Mouse (Mus musculus): ENCODE measurements at regions not wholly inside any gene's neighbourhood (a gene's known extent, or its start where the extent isn't known, plus 50 kb on each side); places are given as distances from the start of the nearest gene placed in this dataset.

DNA sequence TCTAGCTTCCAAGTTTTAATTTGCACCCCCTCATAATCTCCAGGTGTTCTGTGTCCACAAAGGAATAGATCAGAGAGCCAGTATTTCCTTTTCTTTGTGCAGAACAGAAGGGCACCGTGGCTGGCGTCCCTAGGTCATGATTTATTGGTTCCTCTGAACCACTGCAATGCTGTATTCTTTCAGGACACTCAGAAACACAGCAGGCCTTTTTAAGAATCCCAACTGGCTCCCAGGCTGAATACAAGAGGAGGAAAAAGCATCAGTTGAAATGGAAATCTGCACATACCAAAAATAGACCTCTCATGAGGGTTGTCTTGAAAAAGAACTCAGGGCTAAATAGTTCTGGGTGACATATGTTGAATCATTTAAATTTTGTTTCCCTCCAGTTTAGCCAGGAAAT lies 452.4 kb downstream of the Btbd3 start:
- Histone ChIP-seq H3K36me3 (no peaks in the 10 kb centered on the region), H3K9me3 (replicated peaks) (no peaks in the 10 kb centered on the region), H3K4me2 (replicated peaks) (no peak overlapping the region), H3K27me3 (no peaks in the 10 kb centered on the region), H3K9ac (no peak overlapping the region), H3K4me1 (no peaks in the 10 kb centered on the region), H3K27ac (replicated peaks) (no peak overlapping the region), H3K4me3 (replicated peaks) (no peak overlapping the region)
- ATAC-seq (ENCODE audit: insufficient number of reproducible peaks, low FRiP score, low TSS enrichment, low read depth) = no peak
- WGBS = 45% methylated on average over 2 of the region's 2 CpGs

GRCm38 (mm10) chr2:138733846-138734245 lies 477.5 kb downstream of the Btbd3 start:
- Histone ChIP-seq H3K27me3 (no peaks in the 10 kb centered on the region), H3K4me2 (replicated peaks) (no peak overlapping the region), H3K9me3 (replicated peaks) (no peaks in the 10 kb centered on the region), H3K4me1 (no peaks in the 10 kb centered on the region), H3K4me3 (replicated peaks) (no peak overlapping the region), H3K27ac (replicated peaks) (no peak overlapping the region), H3K9ac (no peak overlapping the region), H3K36me3 (no peaks in the 10 kb centered on the region)
- ATAC-seq (ENCODE audit: insufficient number of reproducible peaks, low FRiP score, low TSS enrichment, low read depth) = no peak
- 55% methylated on average over 2 of the region's 2 CpGs for WGBS

DNA sequence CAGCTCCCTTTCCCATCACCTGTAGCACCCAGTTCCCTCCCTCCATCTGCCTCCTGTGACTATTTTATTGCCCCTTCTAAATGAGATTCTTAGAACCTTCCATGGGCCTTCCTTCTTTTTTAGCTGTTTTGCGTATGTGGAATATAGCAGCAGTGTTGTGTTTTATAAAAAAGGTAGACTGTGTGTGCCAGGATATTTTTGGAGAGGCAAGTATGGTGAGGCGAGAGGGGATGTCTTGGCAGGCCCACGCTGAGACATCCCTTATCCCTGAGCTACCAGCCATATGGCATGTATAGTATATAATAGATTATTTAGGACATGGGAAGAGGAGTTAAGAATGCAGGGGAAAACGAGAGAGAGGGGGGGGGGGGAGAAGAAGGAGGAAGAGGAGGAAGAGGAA lies 488.4 kb downstream of the Btbd3 start:
- no peak overlapping the region for H3K9ac ChIP-seq
- no peak overlapping the region for H3K4me2 ChIP-seq (replicated peaks)
- H3K4me3 ChIP-seq (replicated peaks) = no peak overlapping the region
- H3K27ac ChIP-seq (replicated peaks) = no peak overlapping the region
- no peaks in the 10 kb centered on the region for H3K9me3 ChIP-seq (replicated peaks)
- ATAC-seq (ENCODE audit: insufficient number of reproducible peaks, low FRiP score, low TSS enrichment, low read depth) = no peak
- no peaks in the 10 kb centered on the region for H3K27me3 ChIP-seq
- 72% methylated on average over 4 of the region's 4 CpGs for WGBS
- no peaks in the 10 kb centered on the region for H3K36me3 ChIP-seq
- H3K4me1 ChIP-seq = no peaks in the 10 kb centered on the region

GRCm38 (mm10) chr2:138760439-138760963 lies 504.1 kb downstream of the Btbd3 start:
- Histone ChIP-seq H3K27me3 (no peaks in the 10 kb centered on the region), H3K4me3 (replicated peaks) (no peak overlapping the region), H3K36me3 (no peaks in the 10 kb centered on the region), H3K27ac (replicated peaks) (no peak overlapping the region), H3K9me3 (replicated peaks) (no peaks in the 10 kb centered on the region), H3K4me2 (replicated peaks) (no peak overlapping the region), H3K9ac (no peak overlapping the region), H3K4me1 (no peaks in the 10 kb centered on the region)
- no peak for ATAC-seq (ENCODE audit: insufficient number of reproducible peaks, low FRiP score, low TSS enrichment, low read depth)
- 80% methylated on average over 3 of the region's 3 CpGs for WGBS

DNA sequence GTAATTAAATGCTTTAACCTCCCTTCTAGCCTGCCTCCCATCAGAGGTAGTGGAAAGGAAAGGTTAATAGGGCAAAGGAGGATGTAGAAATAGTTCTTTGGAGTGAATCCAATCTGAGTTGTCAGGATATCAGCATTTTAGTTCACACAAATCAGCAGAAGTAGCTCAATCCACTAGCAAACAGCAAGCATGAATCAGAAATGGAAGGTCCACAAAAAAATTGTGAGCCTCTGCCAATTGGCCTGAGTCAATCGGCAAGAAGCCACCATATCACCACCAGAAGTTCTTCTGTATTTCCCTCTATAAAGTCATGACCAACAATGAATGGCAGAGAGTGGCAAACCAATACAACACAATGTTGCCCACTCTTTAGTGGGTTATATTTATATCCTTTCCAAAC lies 505.0 kb downstream of the Btbd3 start:
- ATAC-seq (ENCODE audit: insufficient number of reproducible peaks, low FRiP score, low TSS enrichment, low read depth) = no peak
- H3K9me3 ChIP-seq (replicated peaks) = no peaks in the 10 kb centered on the region
- H3K4me3 ChIP-seq (replicated peaks) = no peak overlapping the region
- WGBS = 85% methylated on average over 1 of the region's 1 CpGs
- no peak overlapping the region for H3K9ac ChIP-seq
- no peak overlapping the region for H3K4me2 ChIP-seq (replicated peaks)
- H3K27me3 ChIP-seq = no peaks in the 10 kb centered on the region
- H3K36me3 ChIP-seq = no peaks in the 10 kb centered on the region
- H3K4me1 ChIP-seq = no peaks in the 10 kb centered on the region
- no peak overlapping the region for H3K27ac ChIP-seq (replicated peaks)

DNA sequence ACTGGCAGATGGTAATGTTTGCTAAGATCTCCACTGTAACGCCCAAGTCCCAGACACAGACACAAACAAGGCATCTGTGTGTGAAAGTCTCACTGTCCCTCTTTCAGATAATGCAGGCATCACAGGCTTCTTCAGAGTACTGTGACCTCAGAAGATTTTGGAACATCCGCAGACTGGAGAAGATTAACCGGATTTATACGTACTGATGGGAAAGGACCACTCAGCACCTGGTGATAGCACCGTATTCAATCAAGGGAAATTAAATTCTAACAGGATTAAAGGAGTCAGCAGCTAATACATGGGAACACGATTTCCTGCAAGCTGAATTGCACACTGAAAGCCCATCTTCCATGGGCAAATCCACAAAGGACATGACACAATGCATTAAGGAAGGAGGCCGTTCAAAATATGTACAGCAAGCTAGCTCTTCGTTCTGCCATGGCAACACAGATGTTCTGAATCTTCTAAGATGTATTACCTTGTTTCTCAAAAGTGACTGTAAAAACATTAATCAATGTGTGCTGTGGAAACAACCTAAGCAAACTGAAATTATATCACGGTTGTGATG lies 510.0 kb downstream of the Btbd3 start:
- Histone ChIP-seq H3K27ac (replicated peaks) (no peak overlapping the region), H3K9ac (no peak overlapping the region), H3K4me2 (replicated peaks) (no peak overlapping the region), H3K36me3 (no peaks in the 10 kb centered on the region), H3K27me3 (no peaks in the 10 kb centered on the region), H3K9me3 (replicated peaks) (no peaks in the 10 kb centered on the region), H3K4me3 (replicated peaks) (no peak overlapping the region), H3K4me1 (no peaks in the 10 kb centered on the region)
- ATAC-seq (ENCODE audit: insufficient number of reproducible peaks, low FRiP score, low TSS enrichment, low read depth) = no peak
- 48% methylated on average over 9 of the region's 9 CpGs for WGBS

GRCm38 (mm10) chr2:138783781-138784180 lies 527.4 kb downstream of the Btbd3 start:
- ATAC-seq (ENCODE audit: insufficient number of reproducible peaks, low FRiP score, low TSS enrichment, low read depth) = no peak
- Histone ChIP-seq H3K4me1 (no peaks in the 10 kb centered on the region), H3K4me3 (replicated peaks) (no peak overlapping the region), H3K27me3 (no peaks in the 10 kb centered on the region), H3K27ac (replicated peaks) (no peak overlapping the region), H3K4me2 (replicated peaks) (no peak overlapping the region), H3K9ac (no peak overlapping the region), H3K36me3 (no peaks in the 10 kb centered on the region), H3K9me3 (replicated peaks) (no peaks in the 10 kb centered on the region)
- 93% methylated on average over 3 of the region's 3 CpGs for WGBS

DNA sequence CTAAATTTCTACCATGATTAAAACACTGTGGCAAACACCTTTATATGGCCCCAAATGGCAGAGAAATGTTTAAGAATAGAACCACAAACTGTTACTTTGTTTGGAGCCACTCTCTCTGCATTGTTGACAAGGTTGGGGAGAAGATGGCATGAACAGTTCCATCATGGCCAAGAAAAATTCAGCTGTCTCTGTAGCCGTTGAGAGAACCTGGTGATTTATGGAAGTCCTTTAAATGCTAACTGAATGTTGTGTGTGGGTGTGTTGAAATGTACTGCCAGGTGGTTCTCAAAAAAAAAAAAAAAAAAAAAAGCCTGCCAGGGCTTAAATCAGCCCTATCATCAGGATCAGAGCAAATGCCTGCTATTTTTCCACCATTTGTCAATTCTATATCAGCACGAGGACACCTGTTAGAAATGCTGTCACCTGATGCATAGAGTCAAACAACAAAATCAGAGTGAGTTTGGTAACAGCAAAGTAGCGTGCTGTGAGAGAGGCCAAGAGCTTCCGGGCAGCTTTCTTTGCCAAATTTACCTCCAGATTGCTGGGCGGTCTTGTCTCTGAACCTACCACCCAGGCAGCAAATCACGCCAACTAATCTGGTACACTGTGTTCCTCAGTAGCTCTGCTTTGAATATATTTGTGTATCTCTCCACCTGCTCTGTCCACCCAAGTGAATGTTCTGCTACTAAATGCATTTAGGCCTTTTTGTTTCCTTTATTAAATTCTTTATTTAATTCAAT lies 536.5 kb downstream of the Btbd3 start:
- ATAC-seq (ENCODE audit: insufficient number of reproducible peaks, low FRiP score, low TSS enrichment, low read depth) = no peak
- Histone ChIP-seq H3K9me3 (replicated peaks) (no peaks in the 10 kb centered on the region), H3K27me3 (no peaks in the 10 kb centered on the region), H3K4me2 (replicated peaks) (no peak overlapping the region), H3K9ac (no peak overlapping the region), H3K27ac (replicated peaks) (no peak overlapping the region), H3K4me1 (no peaks in the 10 kb centered on the region), H3K4me3 (replicated peaks) (no peak overlapping the region), H3K36me3 (no peaks in the 10 kb centered on the region)
- 80% methylated on average over 6 of the region's 6 CpGs for whole genome bisulfite sequencing

DNA sequence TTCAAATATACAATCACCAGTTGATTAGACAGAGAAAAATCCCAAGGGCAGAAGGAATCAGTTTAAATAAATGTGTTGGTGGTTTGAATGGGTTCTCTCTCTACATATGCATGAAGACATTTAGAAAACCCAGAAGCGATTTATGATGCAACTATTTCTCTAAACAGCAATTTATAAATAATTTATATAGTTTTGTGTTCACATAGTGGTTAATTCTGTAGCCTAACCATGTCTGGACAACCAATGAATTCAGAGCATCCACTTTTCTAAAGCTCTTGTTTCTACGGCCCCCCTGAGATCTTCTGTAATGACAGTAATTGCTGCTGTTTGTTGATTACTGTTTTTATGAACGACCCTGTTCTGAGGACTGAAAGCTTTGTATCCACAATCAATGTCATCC lies 549.8 kb downstream of the Btbd3 start:
- WGBS = 64% methylated on average over 3 of the region's 3 CpGs
- Histone ChIP-seq H3K27ac (replicated peaks) (no peak overlapping the region), H3K27me3 (no peaks in the 10 kb centered on the region), H3K9ac (no peak overlapping the region), H3K9me3 (replicated peaks) (no peaks in the 10 kb centered on the region), H3K36me3 (no peaks in the 10 kb centered on the region), H3K4me1 (no peaks in the 10 kb centered on the region), H3K4me3 (replicated peaks) (no peak overlapping the region), H3K4me2 (replicated peaks) (no peak overlapping the region)
- no peak for ATAC-seq (ENCODE audit: insufficient number of reproducible peaks, low FRiP score, low TSS enrichment, low read depth)

- ATAC-seq (ENCODE audit: insufficient number of reproducible peaks, low FRiP score, low TSS enrichment, low read depth) = no peak
- no peaks in the 10 kb centered on the region for H3K27me3 ChIP-seq
- no peak overlapping the region for H3K4me2 ChIP-seq (replicated peaks)
- H3K4me3 ChIP-seq (replicated peaks) = no peak overlapping the region
- no peaks in the 10 kb centered on the region for H3K9me3 ChIP-seq (replicated peaks)
- no peak overlapping the region for H3K27ac ChIP-seq (replicated peaks)
- H3K4me1 ChIP-seq = no peaks in the 10 kb centered on the region
- no peak overlapping the region for H3K9ac ChIP-seq
- WGBS = 80% methylated on average over 2 of the region's 2 CpGs
- H3K36me3 ChIP-seq = no peaks in the 10 kb centered on the region
Observed at GRCm38 (mm10) chr2:138809767-138810166, 553.4 kb downstream of the Btbd3 start.

DNA sequence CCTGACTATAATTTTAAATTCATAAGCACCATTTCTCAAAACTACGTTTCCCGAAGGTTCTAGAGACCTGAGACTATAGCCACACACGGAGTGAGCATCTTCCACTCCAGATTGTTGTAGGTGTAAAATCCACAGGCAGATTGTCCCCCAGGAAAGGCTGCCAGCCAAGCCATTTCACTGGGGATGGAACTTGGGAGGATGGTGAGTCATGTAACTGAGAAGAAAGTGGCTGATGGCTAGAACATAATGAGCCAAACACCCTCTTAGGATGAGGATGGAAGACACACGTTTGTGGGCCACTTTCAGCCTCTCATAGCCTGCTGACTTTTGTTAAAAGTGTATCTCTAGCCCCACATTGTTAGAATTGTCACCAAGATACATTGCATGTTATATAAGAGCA lies 564.1 kb downstream of the Btbd3 start:
- WGBS = 81% methylated on average over 4 of the region's 4 CpGs
- Histone ChIP-seq H3K4me2 (replicated peaks) (no peak overlapping the region), H3K36me3 (no peaks in the 10 kb centered on the region), H3K4me1 (no peaks in the 10 kb centered on the region), H3K9ac (no peak overlapping the region), H3K27ac (replicated peaks) (no peak overlapping the region), H3K9me3 (replicated peaks) (no peaks in the 10 kb centered on the region), H3K4me3 (replicated peaks) (no peak overlapping the region), H3K27me3 (no peaks in the 10 kb centered on the region)
- no peak for ATAC-seq (ENCODE audit: insufficient number of reproducible peaks, low FRiP score, low TSS enrichment, low read depth)

DNA sequence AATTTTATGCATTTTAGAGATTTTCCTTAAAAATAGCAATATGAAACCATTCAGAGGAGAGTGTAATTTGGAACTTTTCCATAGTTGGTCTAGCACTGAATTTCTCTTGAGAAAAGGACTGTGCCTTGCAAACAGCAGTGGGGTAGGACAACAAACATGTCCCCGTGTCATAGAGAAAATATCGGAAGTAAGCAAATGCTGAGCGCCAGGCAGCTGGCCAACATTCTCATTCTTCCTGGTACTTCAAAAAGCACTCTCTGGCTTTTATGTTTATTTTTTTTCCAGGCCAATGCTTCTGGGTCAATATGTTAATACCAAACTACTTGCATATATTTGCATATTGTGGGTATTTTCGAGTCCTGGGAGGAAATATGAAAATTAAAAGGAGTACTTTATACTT lies 568.5 kb downstream of the Btbd3 start:
- no peaks in the 10 kb centered on the region for H3K27me3 ChIP-seq
- H3K27ac ChIP-seq (replicated peaks) = no peak overlapping the region
- 48% methylated on average over 4 of the region's 4 CpGs for WGBS
- no peaks in the 10 kb centered on the region for H3K36me3 ChIP-seq
- no peaks in the 10 kb centered on the region for H3K9me3 ChIP-seq (replicated peaks)
- no peak overlapping the region for H3K9ac ChIP-seq
- no peak overlapping the region for H3K4me3 ChIP-seq (replicated peaks)
- no peak for ATAC-seq (ENCODE audit: insufficient number of reproducible peaks, low FRiP score, low TSS enrichment, low read depth)
- no peak overlapping the region for H3K4me2 ChIP-seq (replicated peaks)
- no peaks in the 10 kb centered on the region for H3K4me1 ChIP-seq
